ENCODE assay signal across 8 mouse cellular contexts in genomic region chr5:121704512-121705248, GRCm38 (mm10). TPM values are rescaled to one million over a fixed set of nuclear protein-coding genes. Genes with fewer than 3 reads are reported as not detected.
DNase-seq lines count a peak whose midpoint lies in the region; ATAC-seq lines count a peak whose summit lies in the region.

No protein-coding gene starts in this region.

- H3K4me3 ChIP-seq in lung, embryonic 16.5 days (ENCODE audit: low read length): peak overlapping the region; percentile 30
- H3K4me3 ChIP-seq in forebrain, embryonic 11.5 days (ENCODE audit: low read depth, low read length): 0 out of 2 replicates have a peak overlapping the region, but pooled peaks have one; percentile 12
- H3K4me3 ChIP-seq in limb, embryonic 11.5 days (ENCODE audit: low read depth, low read length): no peak overlapping the region

- WGBS in lung, embryonic 16.5 days: 8% methylated on average over 19 of the region's 20 CpGs
- WGBS in forebrain, embryonic 11.5 days: 6% methylated on average over 20 of the region's 20 CpGs
- 13% methylated on average over 20 of the region's 20 CpGs for WGBS in limb, embryonic 11.5 days

- H3K36me3 ChIP-seq in lung, embryonic 16.5 days (ENCODE audit: control insufficient read depth, insufficient read depth, low read length): no peaks in the 10 kb centered on the region
- no peaks in the 10 kb centered on the region for H3K36me3 ChIP-seq in forebrain, embryonic 11.5 days (ENCODE audit: control insufficient read depth, insufficient read depth, low read length)
- H3K36me3 ChIP-seq in limb, embryonic 11.5 days (ENCODE audit: control insufficient read depth, insufficient read depth, low read length): no peaks in the 10 kb centered on the region

- intact Hi-C loops in left cerebral cortex, postnatal 36 days (cut with DNase I): no loop called here

- 0 out of 2 replicates have a peak, but pooled peaks have one; percentile 51 for ATAC-seq in lung, embryonic 16.5 days (ENCODE audit: low read depth)
- no peak for ATAC-seq in forebrain, embryonic 11.5 days (replicated peaks; ENCODE audit: low FRiP score)
- ATAC-seq in limb, embryonic 11.5 days (ENCODE audit: insufficient number of reproducible peaks, low FRiP score, low TSS enrichment, low read depth): no peak

- DNase-seq in lung, postnatal 36 days: no peak
- DNase-seq in forebrain, embryonic 11.5 days (ENCODE audit: low spot score): peak; percentile 56
- no peak for DNase-seq in limb, embryonic 11.5 days (ENCODE audit: low spot score)
- DNase-seq in retina, postnatal 1 day: peak; percentile 51
- DNase-seq in cerebellum, postnatal 25 days: no peak
- DNase-seq in left cerebral cortex, postnatal 36 days (ENCODE audit: low spot score in 2 of 2): no peak
- DNase-seq in adrenal gland, adult 18-20 months (ENCODE audit: low spot score in 2 of 2): no peak

- H3K27me3 ChIP-seq in lung, embryonic 16.5 days (ENCODE audit: control insufficient read depth, insufficient read depth, low read depth, low read length): no peaks in the 10 kb centered on the region
- no peaks in the 10 kb centered on the region for H3K27me3 ChIP-seq in forebrain, embryonic 11.5 days (ENCODE audit: control insufficient read depth, insufficient read depth, low read length)
- no peaks in the 10 kb centered on the region for H3K27me3 ChIP-seq in limb, embryonic 11.5 days (ENCODE audit: control insufficient read depth, insufficient read depth, low read length)

- no peak overlapping the region for H3K27ac ChIP-seq in lung, embryonic 16.5 days (ENCODE audit: low read length)
- H3K27ac ChIP-seq in forebrain, embryonic 11.5 days (ENCODE audit: low read depth, low read length): no peak overlapping the region
- H3K27ac ChIP-seq in limb, embryonic 11.5 days (replicated peaks; ENCODE audit: low read depth, low read length): no peak overlapping the region

- H3K4me1 ChIP-seq in lung, embryonic 16.5 days (replicated peaks; ENCODE audit: control insufficient read depth, insufficient read depth, low read length): no peaks in the 10 kb centered on the region
- H3K4me1 ChIP-seq in forebrain, embryonic 11.5 days (replicated peaks; ENCODE audit: control insufficient read depth, insufficient read depth, low read length): 0 out of 2 replicates have a peak, but pooled peaks cover 2% of the 10 kb centered on the region
- H3K4me1 ChIP-seq in limb, embryonic 11.5 days (ENCODE audit: control insufficient read depth, insufficient read depth, low read length): no peaks in the 10 kb centered on the region

- 0 out of 2 replicates have a peak overlapping the region, but pooled peaks have one; percentile 22 for H3K9ac ChIP-seq in lung, embryonic 16.5 days (ENCODE audit: low read length)
- peak overlapping the region; percentile 33; the same call in 1 of the 2 replicates for H3K9ac ChIP-seq in forebrain, embryonic 11.5 days (ENCODE audit: low read length)
- no peak overlapping the region for H3K9ac ChIP-seq in limb, embryonic 11.5 days (ENCODE audit: low read length)

- H3K4me2 ChIP-seq in lung, embryonic 16.5 days (ENCODE audit: low read depth, low read length): peak overlapping the region; percentile 53
- H3K4me2 ChIP-seq in forebrain, embryonic 11.5 days (ENCODE audit: low read depth, low read length, severe bottlenecking): peak overlapping the region; percentile 44
- H3K4me2 ChIP-seq in limb, embryonic 11.5 days (ENCODE audit: low read depth, severe bottlenecking): peak overlapping the region; percentile 27; the same call in 1 of the 2 replicates

- no peaks in the 10 kb centered on the region for H3K9me3 ChIP-seq in lung, embryonic 16.5 days (ENCODE audit: control insufficient read depth, low read length)
- H3K9me3 ChIP-seq in forebrain, embryonic 11.5 days (ENCODE audit: control insufficient read depth, low read length): no peaks in the 10 kb centered on the region
- no peaks in the 10 kb centered on the region for H3K9me3 ChIP-seq in limb, embryonic 11.5 days (ENCODE audit: control insufficient read depth, low read length)

RNA-seq across cellular contexts. Expression of gene Atxn2, which starts 6.5 kb away (rescaled TPM):
- polyA plus RNA-seq in lung, embryonic 16.5 days (2015; fragmentation: Nextera tagmentation; extraction: Ambion mirVana): 30.0 and 31.8 TPM in 2 replicates
- polyA plus RNA-seq in forebrain, embryonic 11.5 days (2014; fragmentation: Nextera tagmentation; extraction: Ambion mirVana): 99.2 and 102 TPM in 2 replicates
- polyA plus RNA-seq in limb, embryonic 11.5 days (2014; fragmentation: Nextera tagmentation; extraction: Ambion mirVana): 74.4 and 84.9 TPM in 2 replicates
- total RNA-seq in left cerebral cortex, postnatal 36 days (2021): 100 to 1,000 TPM; 204 to 251 TPM
- total RNA-seq in adrenal gland, adult 18-20 months (2021): 100 to 1,000 TPM; 165 to 216 TPM

RNA-seq across cellular contexts. Expression of gene Brap, which starts 44.3 kb away (rescaled TPM):
- polyA plus RNA-seq in lung, embryonic 16.5 days (2015; fragmentation: Nextera tagmentation; extraction: Ambion mirVana): 32.4 and 36.5 TPM in 2 replicates
- polyA plus RNA-seq in forebrain, embryonic 11.5 days (2014; fragmentation: Nextera tagmentation; extraction: Ambion mirVana): 45.5 and 48.1 TPM in 2 replicates
- 37.1 and 42.7 TPM in 2 replicates for polyA plus RNA-seq in limb, embryonic 11.5 days (2014; fragmentation: Nextera tagmentation; extraction: Ambion mirVana)
- total RNA-seq in left cerebral cortex, postnatal 36 days (2021): 10 to 100 TPM; 64.5 to 69.5 TPM
- total RNA-seq in adrenal gland, adult 18-20 months (2021): 10 to 100 TPM; 53.5 to 58.7 TPM

RNA-seq across cellular contexts. Expression of gene Acad10, which starts 44.4 kb away (rescaled TPM):
- 3.1 and 3.6 TPM in 2 replicates for polyA plus RNA-seq in lung, embryonic 16.5 days (2015; fragmentation: Nextera tagmentation; extraction: Ambion mirVana)
- 1.9 TPM in 2 replicates for polyA plus RNA-seq in forebrain, embryonic 11.5 days (2014; fragmentation: Nextera tagmentation; extraction: Ambion mirVana)
- 1.3 and 1.7 TPM in 2 replicates for polyA plus RNA-seq in limb, embryonic 11.5 days (2014; fragmentation: Nextera tagmentation; extraction: Ambion mirVana)
- total RNA-seq in left cerebral cortex, postnatal 36 days (2021): 1 to 10 TPM; 4.0 to 5.3 TPM
- total RNA-seq in adrenal gland, adult 18-20 months (2021): 10 to 100 TPM; 25.2 to 29.4 TPM

Comparison
In these comparisons a context has a peak if more than half of its experiments do, and no peak if none do; other contexts are left out.
1. DNase-seq: peak in forebrain, embryonic 11.5 days (single experiment) and retina, postnatal 1 day (single experiment); none in lung, postnatal 36 days (single experiment), limb, embryonic 11.5 days (single experiment), cerebellum, postnatal 25 days (0 of 2), left cerebral cortex, postnatal 36 days (0 of 2) and adrenal gland, adult 18-20 months (0 of 2).
2. Peak in every context shown above with its lines, with median percentiles within 50 percentile points of each other: H3K4me2 ChIP-seq.